Mouse (Mus musculus) CD8-positive naive resting alpha-beta T cell, adult 2 months (primary cell): Measurements from ENCODE around the gene Slc22a12.
A peak's percentile ranks its signal among the peaks of the same experiment; 100 is the strongest.

ENCODE experiments used
- DNase-seq, 2 experiments: peaks; one replicate each; pipeline ENCODE4 v3.0.0; 2022; ENCODE audit warnings: low read depth in 2 of 2, low spot score in 2 of 2

Slc22a12 gene

GRCm38 (mm10) chr19:6518601-6519000, 24.2 kb downstream of the Slc22a12 start:
- DNase-seq, result no peak

GRCm38 (mm10) chr19:6516153-6516552, 26.7 kb downstream of the Slc22a12 start:
- no peak for DNase-seq

GRCm38 (mm10) chr19:6515448-6515847, 27.4 kb downstream of the Slc22a12 start:
- DNase-seq, result no peak

GRCm38 (mm10) chr19:6514940-6515339, 27.9 kb downstream of the Slc22a12 start:
- DNase-seq, result no peak

- no peak for DNase-seq
Measured at GRCm38 (mm10) chr19:6513389-6514139, 29.3 kb downstream of the Slc22a12 start.

GRCm38 (mm10) chr19:6510546-6510945, 32.3 kb downstream of the Slc22a12 start:
- no peak for DNase-seq

GRCm38 (mm10) chr19:6509881-6510280, 33.0 kb downstream of the Slc22a12 start:
- DNase-seq, result no peak

GRCm38 (mm10) chr19:6507393-6507792, 35.4 kb downstream of the Slc22a12 start:
- DNase-seq, result no peak

GRCm38 (mm10) chr19:6504656-6505045, 38.2 kb downstream of the Slc22a12 start:
- DNase-seq, result no peak

GRCm38 (mm10) chr19:6503926-6504655, 38.7 kb downstream of the Slc22a12 start:
- DNase-seq, result no peak

- no peak for DNase-seq
Measured at GRCm38 (mm10) chr19:6502543-6503319, 40.1 kb downstream of the Slc22a12 start.

- peak in 1 of 2 experiments; percentile 12 for DNase-seq
Measured at GRCm38 (mm10) chr19:6502035-6502541, 40.7 kb downstream of the Slc22a12 start.

- no peak for DNase-seq
Measured at GRCm38 (mm10) chr19:6500636-6501025, 42.2 kb downstream of the Slc22a12 start.

GRCm38 (mm10) chr19:6499860-6500635, 42.8 kb downstream of the Slc22a12 start:
- no peak for DNase-seq

- DNase-seq, result no peak
Measured at GRCm38 (mm10) chr19:6498350-6499131, 44.3 kb downstream of the Slc22a12 start.

- DNase-seq, result no peak
Measured at GRCm38 (mm10) chr19:6497803-6498202, 45.0 kb downstream of the Slc22a12 start.

GRCm38 (mm10) chr19:6497150-6497801, 45.6 kb downstream of the Slc22a12 start:
- DNase-seq, result no peak

GRCm38 (mm10) chr19:6496462-6497149, 46.2 kb downstream of the Slc22a12 start:
- no peak for DNase-seq

GRCm38 (mm10) chr19:6495714-6496113, 47.1 kb downstream of the Slc22a12 start:
- DNase-seq, result no peak
